Mouse (Mus musculus) embryonic fibroblast, embryonic 13.5 days (primary cell): ENCODE data around the gene Emilin2.

Source experiments
- CTCF ChIP-seq: IDR thresholded peaks from 2 replicates; pipeline ENCODE4 v1.5.1; 2011; ENCODE audit warnings: mild to moderate bottlenecking, control low read depth, low read length, moderate library complexity, borderline replicate concordance; ENCODE audit not compliant: insufficient read depth
- POLR2A ChIP-seq: IDR thresholded peaks from 2 replicates; pipeline ENCODE4 v1.6.1; 2011; ENCODE audit warnings: low read depth, mild to moderate bottlenecking, control low read depth, low read length, moderate library complexity

DNA sequence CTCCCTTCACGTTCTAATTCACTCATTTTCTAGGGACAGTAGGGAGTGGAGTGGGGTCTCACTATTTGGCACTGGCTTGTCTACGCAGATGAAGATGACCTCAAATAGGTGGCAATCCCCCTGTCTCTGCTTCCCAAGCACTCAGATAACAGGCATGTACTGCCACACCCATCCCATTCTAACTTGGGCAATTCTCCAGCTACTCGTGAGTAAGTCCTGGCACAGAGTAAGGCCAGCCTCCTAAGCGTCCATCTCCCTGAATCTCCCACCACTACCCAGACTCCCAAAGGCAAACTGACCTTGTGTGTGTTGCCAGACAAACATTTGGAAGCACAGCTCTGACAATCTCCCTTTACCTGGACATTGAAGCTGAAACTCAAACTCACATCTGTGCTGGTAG, 18.9 kb downstream of the Emilin2 start:
- TF ChIP-seq POLR2A (no peak), CTCF (no peak)
